Mouse (Mus musculus) testis, adult 2 months (tissue): ENCODE results near the gene Slbp. TPM values are rescaled to one million over a fixed set of nuclear protein-coding genes. Genes with fewer than 3 reads are reported as not detected.

Experiments used
- H3K27ac ChIP-seq: fragments of 200-500 bp; 2 replicates; pipeline ENCODE4 v1.5.1; 2012; ENCODE audit warnings: low read depth, low read length; ENCODE audit not compliant: control insufficient read depth, insufficient read depth
- H3K27me3 ChIP-seq: fragments of 200-500 bp; 2 replicates; pipeline ENCODE4 v1.6.1; 2012; ENCODE audit warnings: mild to moderate bottlenecking, low read length, moderate library complexity; ENCODE audit not compliant: control insufficient read depth, insufficient read depth
- H3K36me3 ChIP-seq: fragments of 200-500 bp; 2 replicates; pipeline ENCODE4 v1.6.1; 2012; ENCODE audit warnings: mild to moderate bottlenecking, low read length; ENCODE audit not compliant: control insufficient read depth, insufficient read depth
- H3K4me1 ChIP-seq: fragments of 200-500 bp; 2 replicates; pipeline ENCODE4 v1.6.1; 2012; ENCODE audit warnings: low read length; ENCODE audit not compliant: control insufficient read depth, insufficient read depth
- H3K4me3 ChIP-seq: fragments of 200-500 bp; 2 replicates; pipeline ENCODE4 v1.5.1; 2012; ENCODE audit warnings: low read depth, mild to moderate bottlenecking, low read length, moderate library complexity, mixed read lengths; ENCODE audit not compliant: control insufficient read depth
- CTCF ChIP-seq: fragments of 200-500 bp; IDR thresholded peaks from 2 replicates; pipeline ENCODE4 v1.5.1; 2012; ENCODE audit warnings: low read depth, mild to moderate bottlenecking, inconsistent platforms, low read length, moderate library complexity; ENCODE audit not compliant: control insufficient read depth, insufficient read depth, insufficient replicate concordance
- POLR2A ChIP-seq: fragments of 200-500 bp; IDR thresholded peaks from 2 replicates; pipeline ENCODE4 v1.6.1; 2012; ENCODE audit warnings: low read depth, mild to moderate bottlenecking, inconsistent platforms, low read length, moderate library complexity; ENCODE audit not compliant: control insufficient read depth
- polyA plus RNA-seq: library from polyadenylated mRNA; depleted of rRNA; stranded (reverse); fragments of >200 nt; gene quantifications from 2 replicates; pipeline ENCODE4 v1.2.3, GENCODE M21; 2012

Gene Slbp
- polyA plus RNA-seq, 1 experiment, result 68.0 TPM

DNA sequence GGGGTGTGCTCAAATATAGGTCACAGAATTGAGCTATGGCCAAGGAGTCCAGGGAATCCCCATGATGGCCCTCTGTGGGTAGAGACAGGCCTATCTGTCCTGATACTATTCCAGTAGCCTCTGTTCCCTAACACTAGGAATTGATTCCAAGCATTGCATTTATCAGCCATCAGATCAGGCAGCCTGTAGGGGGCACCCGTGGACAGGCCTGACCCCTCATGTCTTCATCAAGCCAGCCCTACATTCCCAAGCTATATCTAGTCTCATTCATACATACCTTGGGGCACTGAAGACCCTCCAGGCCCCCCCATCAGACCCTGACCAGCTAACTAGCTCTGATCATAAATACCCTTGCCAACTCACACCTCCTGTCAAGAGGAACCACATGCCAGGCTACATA lies 23.6 kb upstream of the Slbp start:
- Histone ChIP-seq H3K27me3 (no peaks in the 10 kb centered on the region), H3K4me1 (no peaks in the 10 kb centered on the region; the same call in 1 of the 2 replicates), H3K4me3 (no peak overlapping the region), H3K27ac (no peak overlapping the region), H3K36me3 (peaks cover 2% of the 10 kb centered on the region)
- TF ChIP-seq CTCF (peak; percentile 33; the same call in 1 of the 2 replicates), POLR2A (no peak)

DNA sequence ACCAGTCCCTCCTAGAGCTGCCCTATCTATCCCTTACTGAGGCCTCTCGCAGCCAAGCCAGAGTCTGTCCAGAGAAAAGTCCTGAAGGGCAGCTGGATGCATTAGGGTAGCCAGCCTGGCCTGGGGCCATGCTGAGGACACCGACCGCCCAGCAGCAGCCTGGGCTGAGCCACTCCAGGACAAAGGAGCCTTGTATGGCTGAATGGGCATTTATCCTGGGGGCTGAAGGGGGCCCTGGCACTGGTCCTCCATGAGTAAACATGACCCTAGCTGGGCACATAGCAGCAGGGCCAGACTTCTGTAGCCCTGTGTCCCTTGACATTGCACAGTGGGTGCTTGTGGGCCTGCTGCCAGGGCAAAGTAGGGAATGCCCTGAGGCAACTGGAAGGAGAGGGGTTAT lies 22.1 kb upstream of the Slbp start:
- Histone ChIP-seq H3K27ac (no peak overlapping the region), H3K4me3 (no peak overlapping the region), H3K36me3 (peaks cover 4% of the 10 kb centered on the region), H3K27me3 (no peaks in the 10 kb centered on the region), H3K4me1 (no peaks in the 10 kb centered on the region)
- TF ChIP-seq CTCF, result no peak
- no peak for TF ChIP-seq POLR2A

DNA sequence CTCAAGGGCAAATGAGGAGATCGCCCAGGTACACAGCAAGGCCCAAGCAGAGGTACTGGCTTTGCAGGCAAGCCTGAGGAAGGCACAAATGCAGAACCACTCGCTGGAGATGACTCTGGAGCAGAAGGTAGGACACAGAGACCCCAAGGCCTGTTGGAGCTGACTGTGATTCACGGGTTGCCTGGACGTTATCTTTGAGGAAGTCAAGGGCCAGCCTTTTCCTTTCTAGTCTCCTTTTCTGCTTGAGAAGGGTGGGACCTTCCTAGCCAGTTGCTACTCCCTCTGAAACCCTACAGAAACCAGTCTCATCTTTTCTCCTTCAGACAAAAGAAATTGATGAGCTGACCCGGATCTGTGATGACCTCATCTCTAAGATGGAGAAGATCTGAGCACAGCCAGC lies 19.3 kb upstream of the Slbp start:
- Histone ChIP-seq H3K4me1 (no peaks in the 10 kb centered on the region), H3K27ac (no peak overlapping the region), H3K27me3 (no peaks in the 10 kb centered on the region), H3K4me3 (no peak overlapping the region), H3K36me3 (peaks cover 8% of the 10 kb centered on the region)
- TF ChIP-seq CTCF (no peak), POLR2A (no peak)

DNA sequence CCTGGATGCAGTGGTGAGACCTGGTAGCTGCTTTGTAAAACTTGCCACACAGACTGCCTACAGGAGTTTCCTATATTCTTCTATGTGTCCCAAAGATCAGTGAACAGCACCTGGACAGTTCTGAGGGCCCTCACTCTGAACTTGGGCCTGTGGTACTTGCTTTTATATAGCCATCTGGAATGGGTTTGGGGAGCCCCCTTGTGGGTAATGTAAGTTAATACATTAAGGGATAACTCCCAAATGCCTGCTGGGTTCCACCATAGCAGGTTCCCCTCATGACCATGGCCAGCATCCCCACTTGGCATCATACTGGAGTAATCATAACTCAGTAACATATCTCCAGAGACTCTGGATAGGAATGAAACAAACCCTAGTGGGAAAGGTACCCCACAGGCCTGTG lies 15.8 kb upstream of the Slbp start:
- no peak overlapping the region for H3K4me3 ChIP-seq
- no peak for TF ChIP-seq POLR2A
- no peak for TF ChIP-seq CTCF
- H3K36me3 ChIP-seq, result peaks cover 9% of the 10 kb centered on the region
- H3K27ac ChIP-seq, result no peak overlapping the region
- H3K27me3 ChIP-seq, result no peaks in the 10 kb centered on the region
- no peaks in the 10 kb centered on the region for H3K4me1 ChIP-seq

DNA sequence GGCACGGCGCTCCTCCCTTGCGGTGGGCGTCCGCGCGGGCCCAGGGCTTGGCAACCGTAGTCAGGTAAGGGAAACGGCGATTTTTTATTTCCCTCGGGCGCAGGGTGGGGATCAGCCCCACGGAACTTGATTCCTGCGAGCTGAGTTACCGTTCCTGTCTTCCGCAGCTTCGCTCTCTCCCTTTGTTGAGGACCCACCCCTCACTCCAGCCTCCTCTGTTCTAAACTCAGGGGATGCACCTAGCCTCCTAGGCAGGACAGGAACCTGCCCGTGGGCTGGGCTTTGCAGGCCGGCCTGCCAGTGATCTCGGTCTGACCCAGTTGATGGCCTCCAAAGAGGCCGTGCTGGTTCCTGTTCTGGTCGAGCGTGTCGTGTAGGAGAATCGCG lies 6.3 kb upstream of the Slbp start:
- H3K27me3 ChIP-seq, result no peaks in the 10 kb centered on the region
- peak overlapping the region; percentile 94 for H3K4me3 ChIP-seq
- H3K27ac ChIP-seq, result peak overlapping the region; percentile 99
- H3K4me1 ChIP-seq, result peaks cover 7% of the 10 kb centered on the region
- peaks cover 8% of the 10 kb centered on the region for H3K36me3 ChIP-seq
- no peak for TF ChIP-seq POLR2A
- TF ChIP-seq CTCF, result no peak

DNA sequence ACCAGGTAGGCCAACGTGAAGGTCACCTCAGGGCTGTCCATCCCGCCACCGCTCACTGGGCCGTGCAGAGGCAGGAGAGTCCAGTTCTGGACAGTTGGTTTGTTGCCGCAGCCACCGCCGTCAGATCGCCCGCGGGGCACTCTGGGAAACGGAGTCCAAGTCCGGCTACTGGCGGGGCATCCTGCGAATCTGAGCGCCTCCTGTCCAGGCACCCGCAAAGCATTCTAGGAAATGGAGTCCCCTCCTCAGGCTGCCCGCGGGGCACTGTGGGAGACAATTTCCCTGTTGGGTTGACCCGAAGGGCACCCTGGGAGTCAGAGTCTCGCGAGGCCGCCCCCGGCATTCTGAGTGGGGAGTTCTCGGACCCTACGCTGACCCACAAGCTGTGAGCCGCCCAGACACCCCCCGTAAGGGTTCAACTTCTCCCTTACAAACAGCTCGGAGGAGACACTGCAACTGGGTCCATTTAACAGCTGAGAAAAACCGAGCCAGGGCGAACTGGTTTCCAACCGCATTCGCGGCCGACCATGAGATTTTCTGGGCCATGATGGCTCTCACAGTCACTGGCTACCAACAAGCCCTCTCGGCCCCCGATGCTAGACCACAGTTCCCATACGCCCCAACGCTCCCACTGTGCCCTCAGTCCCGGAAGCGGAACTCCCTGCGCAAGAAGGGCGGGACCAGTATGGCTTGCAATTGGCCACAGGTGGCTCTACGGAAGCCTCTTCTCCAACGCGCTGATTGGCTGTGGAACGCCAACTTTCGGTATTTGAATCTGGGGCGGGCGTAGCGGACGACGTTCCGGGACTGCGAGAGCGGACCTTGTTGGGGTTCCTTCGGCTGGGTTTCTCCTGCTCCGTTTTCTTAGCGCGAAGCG lies 5.7 kb upstream of the Slbp start, which contains the start of the genes Tacc3 and Tmem129:
Tacc3 (plus strand) TSS at position 342 of the 877 bp plus-strand sequence.
Tmem129 (minus strand) TSS at position 630 of the 877 bp plus-strand sequence.
- Histone ChIP-seq H3K4me1 (peaks cover 7% of the 10 kb centered on the region), H3K36me3 (peaks cover 6% of the 10 kb centered on the region), H3K27ac (peak within 1 kb of the TSS; percentile 99)

DNA sequence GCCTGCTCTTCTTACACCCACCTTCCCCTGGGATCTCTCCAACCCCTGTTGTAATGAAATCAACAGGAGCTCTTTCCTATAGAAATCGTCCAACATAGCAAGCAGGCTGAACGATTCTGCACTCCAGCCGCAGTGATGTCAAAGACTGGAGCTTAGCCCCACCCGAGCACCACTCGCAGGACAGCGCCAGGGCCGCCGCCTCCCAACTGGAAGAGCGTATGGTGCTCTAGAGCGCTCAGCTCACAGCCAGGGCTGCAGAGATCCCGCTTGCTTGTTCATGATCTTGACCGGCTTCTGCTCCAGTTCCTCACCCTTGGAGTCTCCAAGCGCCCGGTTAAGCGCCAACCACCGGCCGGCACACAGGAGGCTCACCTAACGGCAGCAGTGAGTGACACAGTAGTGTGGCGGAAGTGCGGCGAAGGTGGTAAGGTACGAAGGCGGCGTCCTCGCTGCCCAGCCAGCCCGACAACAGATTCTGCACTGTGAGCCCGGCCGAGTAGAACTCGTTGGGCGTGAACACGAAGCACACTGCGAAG lies 4.9 kb upstream of the Slbp start:
- TF ChIP-seq POLR2A, result no peak
- TF ChIP-seq CTCF, result no peak
- H3K4me3 ChIP-seq, result peak overlapping the region; percentile 94
- H3K27me3 ChIP-seq, result no peaks in the 10 kb centered on the region
- H3K4me1 ChIP-seq, result peaks cover 10% of the 10 kb centered on the region
- peak overlapping the region; percentile 99 for H3K27ac ChIP-seq
- H3K36me3 ChIP-seq, result peaks cover 4% of the 10 kb centered on the region

More for the DNA sequence above, 5.7 kb upstream of the Slbp start, which contains the start of the genes Tacc3 and Tmem129:
- no peaks in the 10 kb centered on the region for H3K27me3 ChIP-seq
- TF ChIP-seq POLR2A (peak; percentile 94), CTCF (no peak)
- H3K4me3 ChIP-seq, result peak within 1 kb of the TSS; percentile 94

DNA sequence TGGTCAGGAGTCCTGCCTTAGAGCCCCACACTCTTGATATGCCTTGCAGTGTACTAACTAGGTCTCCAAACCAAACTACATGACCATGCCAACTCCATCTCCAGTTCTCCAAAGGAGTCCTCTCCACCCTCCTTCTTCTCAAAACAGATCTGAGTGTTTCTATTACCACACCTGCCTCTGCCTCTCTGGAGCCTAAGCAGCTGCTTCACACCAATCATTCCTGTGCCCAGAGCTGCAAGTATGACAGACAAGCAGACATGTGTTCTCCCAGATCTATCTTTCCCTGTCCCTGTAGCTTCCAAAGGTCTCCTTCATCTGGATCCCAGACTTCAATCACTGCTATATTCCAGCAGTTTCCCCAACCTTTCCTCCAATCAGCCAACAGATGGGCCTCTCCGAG lies 4.4 kb upstream of the Slbp start:
- TF ChIP-seq POLR2A (no peak), CTCF (no peak)
- Histone ChIP-seq H3K27ac (peak overlapping the region; percentile 99), H3K4me1 (peaks cover 10% of the 10 kb centered on the region), H3K4me3 (peak overlapping the region; percentile 94), H3K27me3 (no peaks in the 10 kb centered on the region), H3K36me3 (peaks cover 4% of the 10 kb centered on the region)
